Mouse (Mus musculus): ENCODE results near the gene As3mt.
"Not testable (repeated sequence)": the region's sequence is repeated elsewhere in the genome, so short reads cannot be mapped to it uniquely, and the experiment has no call there.

Gene As3mt

DNA sequence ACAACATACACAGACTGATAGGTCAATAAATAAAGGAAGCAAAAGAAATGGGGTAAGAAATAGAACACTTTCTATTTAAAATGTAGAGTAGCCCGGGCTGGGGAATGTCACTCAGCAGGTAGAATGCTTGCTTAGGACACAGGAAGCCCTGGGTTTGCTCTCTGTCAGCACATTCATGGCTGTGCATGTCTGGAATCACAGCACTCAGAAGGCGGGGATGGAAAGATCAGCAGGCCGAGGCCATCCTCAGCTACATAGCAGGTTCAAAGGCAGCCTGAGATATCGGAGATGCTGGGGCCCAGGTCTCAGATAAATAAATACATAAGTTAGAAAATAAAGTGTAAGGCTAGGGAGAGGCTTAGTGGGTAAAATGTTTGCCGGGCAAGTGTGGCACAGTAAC is 45.0 kb downstream of the As3mt start:
- DNase-seq (ENCODE audit: low spot score), result no peak

DNA sequence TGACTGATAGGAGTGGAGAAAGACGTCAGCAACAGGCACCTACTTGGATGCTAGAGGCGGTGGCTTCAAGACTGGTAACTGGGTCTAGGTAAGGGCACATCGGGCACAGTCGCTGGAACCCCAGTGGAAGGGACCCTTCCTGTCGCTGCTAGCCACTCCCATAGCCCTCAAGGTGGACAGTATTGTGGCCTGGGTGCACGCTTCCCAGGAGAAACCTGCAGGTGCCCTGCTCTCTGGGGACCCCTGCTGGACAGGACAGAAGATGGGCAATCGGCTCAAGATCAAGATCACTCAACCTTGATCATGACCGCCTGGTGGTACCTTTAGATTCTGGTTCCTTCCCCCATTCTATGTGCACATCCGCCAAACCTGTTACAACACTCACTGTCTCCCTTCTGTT is 47.8 kb downstream of the As3mt start:
- no peak for DNase-seq (ENCODE audit: low spot score)

DNA sequence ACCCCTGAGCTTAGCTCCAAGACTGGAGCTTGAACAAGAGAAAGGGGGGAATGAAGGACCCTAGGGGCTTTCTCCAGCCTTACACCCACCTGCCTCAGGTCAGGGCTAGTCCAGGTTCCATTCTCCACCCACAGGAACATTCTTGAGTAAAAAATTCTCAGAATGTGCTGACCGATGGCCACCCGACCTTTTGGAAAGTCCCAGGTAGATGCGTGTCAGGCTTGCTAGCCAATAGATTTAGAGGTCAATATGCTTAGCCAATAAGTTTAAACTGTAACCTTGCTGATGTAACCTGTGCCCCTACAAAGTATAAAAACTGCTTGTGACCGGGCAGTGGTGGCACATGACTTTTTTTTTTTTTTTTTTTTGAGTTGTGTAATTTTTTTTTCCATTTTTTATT is 49.0 kb downstream of the As3mt start:
- DNase-seq (ENCODE audit: low spot score), result no peak

DNA sequence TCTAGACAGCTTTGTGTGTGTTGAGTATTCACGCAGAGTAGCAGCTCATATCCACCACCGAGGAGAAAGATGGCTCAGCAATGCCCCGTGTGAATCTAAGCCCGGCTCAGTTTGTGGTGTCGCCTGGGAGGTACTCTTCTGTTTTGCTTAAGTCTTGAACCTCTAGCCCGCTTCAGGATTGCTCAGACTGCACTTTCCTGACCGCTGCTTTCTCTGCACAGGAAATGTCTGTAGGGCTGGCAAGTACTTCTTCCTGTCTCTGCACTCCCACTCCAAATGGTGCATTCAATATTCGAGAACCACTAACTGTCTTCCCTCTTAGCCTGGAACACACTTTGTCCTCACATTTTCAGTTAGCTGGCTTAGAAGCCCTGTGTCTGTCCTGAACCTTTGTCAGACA is 51.8 kb downstream of the As3mt start:
- DNase-seq (ENCODE audit: low spot score), result no peak

DNA sequence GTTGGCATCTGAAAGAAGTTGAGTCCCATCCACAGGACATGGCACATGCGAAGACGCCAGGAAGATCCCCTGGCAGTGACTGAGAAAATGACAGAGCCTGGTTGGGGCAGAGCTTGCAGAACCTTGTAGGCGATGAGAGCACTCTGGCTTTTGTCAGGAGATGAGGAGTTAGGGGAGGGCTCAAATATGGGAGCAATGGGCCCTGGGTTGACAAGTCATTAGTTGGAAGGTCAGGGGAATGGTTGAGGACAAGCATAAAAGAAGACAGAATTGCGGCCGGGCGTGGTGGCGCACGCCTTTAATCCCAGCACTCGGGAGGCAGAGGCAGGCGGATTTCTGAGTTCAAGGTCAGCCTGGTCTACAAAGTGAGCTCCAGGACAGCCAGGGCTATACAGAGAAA is 52.7 kb downstream of the As3mt start:
- not testable (repeated sequence) for DNase-seq (ENCODE audit: low spot score)

DNA sequence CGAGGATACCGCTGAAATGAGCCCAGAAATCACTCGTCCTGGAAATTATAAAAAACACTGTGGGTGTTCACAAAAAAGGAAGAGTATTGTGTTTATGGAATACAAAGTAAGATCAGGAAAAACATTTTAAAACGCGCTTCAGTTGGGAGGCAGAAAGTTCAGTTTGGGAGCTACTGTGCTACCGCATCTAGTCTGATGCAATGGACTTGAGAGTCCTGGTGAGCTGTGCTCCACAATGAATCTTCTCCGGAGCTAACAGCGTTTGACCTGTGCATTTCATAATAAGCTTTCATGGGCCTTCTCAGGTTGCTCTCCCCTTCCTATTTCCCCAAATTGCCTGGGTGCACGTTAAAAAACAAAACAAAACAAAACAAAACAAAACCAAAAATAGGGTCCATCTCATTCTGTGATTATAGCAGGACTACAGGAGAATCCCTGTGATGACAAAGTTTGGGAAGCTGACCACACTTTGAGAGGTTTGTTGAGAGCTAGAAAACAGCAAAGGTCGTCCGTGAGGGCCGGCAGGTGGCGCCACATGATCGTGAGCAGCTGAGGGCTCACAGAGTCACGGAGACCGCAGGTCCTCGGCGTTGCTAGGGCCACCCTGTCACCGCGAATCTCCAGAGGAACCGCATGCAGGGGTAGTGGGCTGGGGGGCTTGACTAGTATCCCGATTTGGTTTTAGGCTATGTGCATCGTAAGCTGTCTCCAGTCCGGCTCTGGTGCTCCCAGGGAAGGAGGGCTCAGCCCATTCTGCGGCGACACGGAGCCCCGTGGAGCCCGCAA is 53.3 kb downstream of the As3mt start:
- DNase-seq (ENCODE audit: low spot score), result peak; percentile 94

DNA sequence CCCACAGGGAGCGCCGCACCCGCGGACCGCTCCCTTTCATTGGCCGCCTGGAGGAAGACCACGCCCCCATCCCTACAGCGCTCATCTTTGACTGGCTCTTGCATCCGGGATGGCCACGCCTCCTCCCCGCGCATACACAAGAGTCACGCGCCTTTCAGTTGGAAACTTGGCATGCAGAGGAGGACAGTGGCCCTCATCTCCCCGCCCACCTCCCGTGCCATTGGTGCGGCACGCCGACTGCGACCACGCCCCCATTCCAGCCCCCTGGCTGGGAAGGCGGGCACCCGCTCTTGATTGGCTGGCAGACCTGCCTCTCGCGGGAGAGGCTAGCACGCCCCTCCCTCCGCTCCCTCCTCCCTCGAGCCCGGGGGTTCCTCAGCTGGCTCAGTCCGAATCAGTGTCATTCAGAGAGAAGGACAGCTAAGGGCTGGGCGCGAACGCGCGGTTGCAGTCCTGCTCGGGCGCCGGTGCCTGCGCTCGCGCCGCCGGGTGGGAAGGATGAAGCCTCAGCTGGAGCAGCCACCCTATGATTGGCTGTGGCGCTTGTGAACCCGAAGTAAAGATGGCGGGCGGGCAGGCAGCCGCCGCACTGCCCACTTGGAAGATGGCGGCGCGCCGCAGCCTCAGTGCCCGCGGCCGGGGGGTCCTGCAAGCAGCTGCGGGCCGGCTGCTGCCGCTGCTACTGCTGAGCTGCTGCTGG is 54.1 kb downstream of the As3mt start, which contains the start of gene Cnnm2:
TSS of gene Cnnm2 (plus strand) at position 350 of the 700 bp plus-strand sequence.
- peak; percentile 100 for DNase-seq (ENCODE audit: low spot score)

DNA sequence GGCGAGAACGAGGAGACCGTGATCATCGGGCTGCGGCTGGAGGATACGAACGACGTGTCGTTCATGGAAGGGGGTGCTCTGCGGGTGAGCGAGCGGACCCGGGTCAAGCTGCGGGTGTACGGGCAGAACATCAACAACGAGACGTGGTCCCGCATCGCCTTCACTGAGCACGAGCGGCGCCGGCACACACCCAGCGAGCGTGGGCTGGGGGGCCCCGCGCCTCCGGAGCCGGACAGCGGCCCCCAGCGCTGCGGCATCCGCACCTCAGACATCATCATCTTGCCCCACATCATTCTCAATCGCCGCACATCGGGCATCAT is 54.7 kb downstream of the As3mt start:
- DNase-seq (ENCODE audit: low spot score), result no peak

DNA sequence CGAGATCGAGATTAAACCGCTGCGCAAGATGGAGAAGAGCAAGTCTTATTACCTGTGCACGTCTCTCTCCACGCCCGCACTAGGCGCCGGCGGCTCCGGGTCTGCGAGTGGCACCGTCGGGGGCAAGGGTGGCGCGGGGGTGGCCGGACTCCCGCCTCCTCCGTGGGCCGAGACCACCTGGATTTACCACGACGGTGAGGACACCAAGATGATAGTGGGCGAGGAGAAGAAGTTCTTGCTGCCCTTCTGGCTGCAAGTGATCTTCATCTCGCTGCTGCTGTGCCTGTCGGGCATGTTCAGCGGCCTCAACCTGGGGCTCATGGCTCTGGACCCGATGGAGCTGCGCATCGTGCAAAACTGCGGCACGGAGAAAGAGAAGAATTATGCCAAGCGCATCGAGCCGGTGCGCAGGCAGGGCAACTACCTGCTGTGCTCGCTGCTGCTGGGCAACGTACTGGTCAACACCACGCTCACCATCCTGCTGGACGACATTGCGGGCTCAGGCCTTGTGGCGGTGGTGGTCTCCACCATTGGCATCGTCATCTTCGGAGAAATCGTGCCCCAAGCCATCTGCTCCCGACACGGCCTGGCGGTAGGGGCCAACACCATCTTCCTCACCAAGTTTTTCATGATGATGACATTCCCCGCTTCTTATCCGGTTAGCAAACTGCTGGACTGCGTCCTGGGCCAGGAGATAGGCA is 55.2 kb downstream of the As3mt start:
- no peak for DNase-seq (ENCODE audit: low spot score)

DNA sequence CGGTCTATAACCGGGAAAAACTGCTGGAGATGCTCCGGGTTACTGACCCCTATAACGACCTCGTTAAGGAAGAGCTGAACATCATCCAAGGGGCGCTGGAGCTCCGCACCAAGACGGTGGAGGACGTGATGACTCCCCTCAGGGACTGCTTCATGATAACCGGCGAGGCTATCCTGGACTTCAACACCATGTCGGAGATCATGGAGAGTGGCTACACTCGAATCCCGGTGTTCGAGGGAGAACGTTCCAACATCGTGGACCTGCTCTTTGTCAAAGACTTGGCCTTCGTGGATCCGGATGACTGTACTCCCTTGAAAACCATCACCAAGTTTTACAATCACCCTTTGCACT is 55.7 kb downstream of the As3mt start:
- DNase-seq (ENCODE audit: low spot score), result no peak

DNA sequence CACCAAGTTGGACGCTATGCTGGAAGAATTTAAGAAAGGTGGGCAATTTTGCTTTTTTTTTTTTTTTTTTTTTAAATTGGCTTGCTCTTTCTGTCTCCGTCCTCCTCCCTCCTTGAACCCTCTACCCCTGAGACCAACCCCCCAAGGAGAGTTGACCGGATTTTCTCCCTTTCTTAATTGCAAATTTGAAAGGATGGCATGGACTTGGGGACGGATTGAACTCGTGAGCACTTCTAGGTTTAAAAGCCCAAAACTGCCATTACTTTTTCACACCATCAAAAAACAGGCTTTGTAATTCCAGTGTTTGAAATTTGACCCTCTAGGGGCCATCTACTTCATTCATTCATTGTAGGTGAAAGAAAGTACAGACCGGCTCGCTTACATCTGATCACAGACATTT is 56.1 kb downstream of the As3mt start:
- no peak for DNase-seq (ENCODE audit: low spot score)

DNA sequence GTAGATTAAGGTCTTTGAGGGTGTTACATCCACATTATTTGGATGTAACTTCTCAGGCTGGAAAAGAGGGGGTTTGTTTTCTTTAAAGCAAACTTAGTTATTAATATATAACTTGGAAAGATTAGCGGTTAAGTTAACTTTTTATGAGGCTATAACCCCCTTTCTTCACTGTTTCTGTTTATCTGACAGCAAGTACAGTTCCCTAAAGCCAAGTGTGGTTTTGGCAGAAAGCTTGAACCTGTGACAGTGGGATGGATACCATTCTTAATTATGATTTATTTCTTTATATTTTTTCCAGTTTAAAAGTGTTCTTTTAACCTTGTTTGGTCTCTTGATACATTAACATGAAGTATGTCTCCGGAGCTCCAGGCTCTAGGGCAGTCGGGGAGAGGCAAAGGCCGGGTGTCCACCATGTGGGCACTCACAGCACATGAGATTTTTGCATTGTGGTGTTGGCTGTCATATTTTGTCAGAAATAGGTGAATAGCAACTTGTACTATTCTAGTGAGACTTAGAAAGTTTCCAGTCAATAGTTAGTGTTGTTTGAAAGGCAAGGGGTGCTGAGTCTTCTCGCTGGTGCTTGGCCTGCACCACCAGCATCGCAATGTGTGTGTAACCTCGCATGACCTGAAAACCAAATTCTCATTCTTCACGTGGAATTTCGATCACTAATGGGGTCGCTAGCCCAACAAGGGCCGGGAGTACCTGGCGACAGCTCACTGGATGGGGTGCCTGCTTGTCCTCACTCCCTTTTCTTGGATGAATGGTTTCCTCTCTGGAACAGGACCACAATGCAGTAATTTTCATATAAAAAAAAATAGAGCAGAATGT is 56.9 kb downstream of the As3mt start:
- no peak for DNase-seq (ENCODE audit: low spot score)

DNA sequence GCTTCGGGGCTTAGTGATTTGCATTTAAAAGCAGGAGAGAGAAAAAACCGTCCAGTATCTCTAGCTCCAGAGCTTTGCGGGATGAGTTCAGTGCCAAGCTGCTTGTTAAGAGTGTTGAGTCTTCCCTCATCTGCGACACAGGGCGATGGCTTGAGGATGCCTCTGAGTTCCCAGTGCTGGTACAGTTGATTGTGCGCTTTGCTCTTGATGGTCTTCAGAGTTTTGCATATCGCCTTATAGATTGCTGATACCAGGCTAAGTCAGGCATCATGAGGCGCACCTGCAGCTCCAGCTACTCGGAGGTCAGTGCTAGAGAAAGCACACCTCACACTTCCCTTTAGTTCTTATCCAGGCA is 57.5 kb downstream of the As3mt start:
- DNase-seq (ENCODE audit: low spot score), result no peak

DNA sequence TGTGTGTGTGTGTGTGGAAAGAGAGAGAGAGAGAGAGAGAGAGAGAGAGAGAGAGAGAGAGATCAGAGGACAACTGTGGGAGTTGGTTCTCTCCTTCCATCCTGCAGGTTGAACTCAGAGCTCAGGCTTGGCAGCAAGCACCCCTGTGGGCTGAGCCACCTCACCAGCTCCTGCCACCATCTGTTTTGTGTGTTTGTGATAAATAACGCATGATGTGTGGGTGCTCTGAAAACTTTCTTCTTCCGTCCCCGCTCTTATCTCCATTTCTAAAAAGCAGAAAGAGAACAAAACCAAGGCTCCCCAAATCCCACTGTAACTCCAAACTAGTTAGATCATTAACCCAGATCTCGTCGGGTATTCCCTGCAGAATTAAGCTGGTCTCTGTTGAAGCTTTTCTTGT is 58.9 kb downstream of the As3mt start:
- DNase-seq (ENCODE audit: low spot score), result no peak

DNA sequence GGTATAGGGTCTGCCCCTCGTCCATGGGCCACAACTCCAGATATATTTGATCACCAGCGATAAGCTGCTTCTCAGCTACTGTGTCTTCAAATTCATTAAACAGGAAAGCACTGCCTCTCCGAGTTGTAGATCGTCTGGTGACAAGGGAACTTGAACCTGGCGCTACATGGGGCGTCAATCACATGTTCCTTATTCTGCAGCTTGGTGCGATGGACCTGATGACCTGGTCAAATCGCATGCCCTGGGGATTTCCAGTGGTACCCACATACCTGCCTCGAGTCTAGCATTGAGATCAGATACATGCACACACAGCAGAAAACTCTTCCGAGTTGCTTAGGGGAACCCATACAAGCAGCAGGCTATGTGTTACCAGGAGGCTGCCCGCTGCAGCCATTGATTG is 62.5 kb downstream of the As3mt start:
- DNase-seq (ENCODE audit: low spot score), result no peak

DNA sequence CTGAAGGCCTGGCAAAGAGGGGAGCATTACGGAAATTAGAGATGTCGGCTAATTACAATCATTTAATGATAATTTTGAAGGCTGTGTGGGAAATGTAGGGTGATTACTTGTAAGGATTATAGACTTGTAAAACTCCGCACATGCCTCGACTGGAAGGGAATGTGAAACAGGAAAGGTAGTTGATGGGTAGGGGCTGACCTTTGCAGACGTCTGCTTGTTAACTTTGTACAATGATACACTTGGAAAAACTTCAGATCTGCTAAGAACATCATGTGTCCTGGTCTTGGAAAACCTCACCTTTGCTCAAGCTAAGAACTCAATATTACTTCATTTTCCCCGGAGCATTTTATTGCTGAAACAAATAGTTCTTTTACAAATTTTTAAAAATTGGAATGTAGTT is 64.5 kb downstream of the As3mt start:
- DNase-seq (ENCODE audit: low spot score), result no peak

DNA sequence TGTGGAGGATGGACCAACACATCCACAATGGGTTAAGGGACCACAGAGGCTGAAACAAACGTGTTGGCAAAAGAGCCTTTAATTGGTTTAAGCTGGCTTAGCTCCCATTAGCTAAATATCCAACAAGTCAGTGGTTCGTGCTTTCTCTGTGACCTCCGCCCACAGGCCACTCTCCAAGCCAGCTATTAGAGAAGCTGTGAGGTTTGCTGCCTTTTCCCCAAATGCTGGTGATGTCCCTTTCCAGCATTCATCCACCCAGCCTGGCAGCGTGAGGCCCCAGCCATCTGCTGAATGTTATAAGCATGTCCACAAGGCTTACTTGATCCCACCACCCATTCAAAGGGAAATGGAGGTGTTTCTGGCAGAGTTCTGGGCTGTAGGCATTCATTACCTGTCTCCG is 69.1 kb downstream of the As3mt start:
- DNase-seq (ENCODE audit: low spot score), result peak; percentile 53

DNA sequence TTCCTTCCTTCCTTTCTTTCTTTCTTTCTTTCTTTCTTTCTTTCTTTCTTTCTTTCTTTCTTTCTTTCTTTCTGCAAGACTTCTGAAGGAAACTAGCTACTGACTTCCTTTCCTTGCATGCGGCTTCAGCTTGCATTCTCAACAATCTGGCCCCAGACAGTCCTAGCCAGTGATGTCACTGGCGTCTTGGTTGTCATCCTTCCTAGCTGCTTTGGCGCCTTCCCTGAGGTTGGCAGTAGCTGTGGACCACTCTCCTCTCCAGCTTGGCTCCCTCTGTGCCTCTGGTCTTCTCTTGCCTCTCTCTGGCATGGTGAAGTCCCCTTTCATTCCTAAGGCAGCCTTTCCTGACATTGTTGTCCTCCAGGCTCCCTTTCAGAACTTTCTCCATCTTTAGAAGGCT is 69.6 kb downstream of the As3mt start:
- no peak for DNase-seq (ENCODE audit: low spot score)

DNA sequence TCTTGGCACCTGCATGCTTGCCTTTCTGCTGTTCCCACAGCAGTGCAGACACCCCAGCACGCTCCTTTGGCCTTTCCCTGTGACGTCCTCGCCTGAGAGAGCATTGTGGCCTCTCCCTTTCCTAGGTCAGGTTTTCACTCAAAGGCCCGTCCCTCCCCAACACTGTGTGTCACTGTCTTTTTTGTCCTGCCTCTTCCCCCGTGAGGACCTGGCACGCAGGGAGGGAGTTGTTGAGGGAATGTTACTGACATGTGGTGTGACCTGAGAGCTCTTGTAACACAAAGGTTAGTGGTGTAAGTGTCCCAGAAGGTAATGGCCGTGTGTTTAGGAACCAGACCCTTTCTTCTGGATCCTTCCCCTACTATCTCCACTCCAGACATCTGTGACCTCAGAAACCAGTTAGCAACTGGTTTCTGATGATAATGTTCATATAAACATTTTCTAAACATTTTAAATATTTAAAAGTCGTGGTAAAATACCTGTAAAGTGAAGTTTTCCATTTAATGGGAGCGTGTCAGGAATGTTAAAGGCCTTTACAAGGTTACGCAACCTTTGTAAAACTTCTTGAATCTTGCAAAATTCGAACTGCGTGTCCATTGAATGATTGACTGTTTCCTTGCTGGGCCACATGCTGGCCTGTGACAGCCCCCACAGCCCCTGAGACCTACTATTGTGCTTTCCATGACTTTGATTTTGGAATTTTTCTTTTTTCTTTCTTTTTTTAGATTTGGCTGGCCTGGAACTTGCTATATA is 70.8 kb downstream of the As3mt start:
- no peak for DNase-seq (ENCODE audit: low spot score)

DNA sequence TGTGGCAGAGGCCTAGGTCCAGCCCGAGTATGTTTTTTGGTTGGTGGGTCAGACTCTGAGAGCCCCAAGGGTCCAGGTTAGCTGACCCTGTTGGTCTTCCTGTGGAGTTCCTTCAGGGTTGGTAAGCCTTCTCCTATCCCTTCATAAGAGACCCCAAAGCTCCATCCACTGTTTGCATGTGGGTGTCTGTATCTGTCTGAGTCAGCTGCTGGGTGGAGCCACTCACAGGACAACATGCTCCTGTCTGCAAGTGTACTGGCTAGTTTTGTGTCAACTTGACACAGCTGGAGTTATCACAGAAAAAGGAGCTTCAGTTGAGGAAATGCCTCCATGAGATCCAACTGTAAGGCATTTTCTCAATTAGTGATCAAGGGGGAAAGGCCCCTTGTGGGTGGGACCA is 71.9 kb downstream of the As3mt start:
- not testable (repeated sequence) for DNase-seq (ENCODE audit: low spot score)

DNA sequence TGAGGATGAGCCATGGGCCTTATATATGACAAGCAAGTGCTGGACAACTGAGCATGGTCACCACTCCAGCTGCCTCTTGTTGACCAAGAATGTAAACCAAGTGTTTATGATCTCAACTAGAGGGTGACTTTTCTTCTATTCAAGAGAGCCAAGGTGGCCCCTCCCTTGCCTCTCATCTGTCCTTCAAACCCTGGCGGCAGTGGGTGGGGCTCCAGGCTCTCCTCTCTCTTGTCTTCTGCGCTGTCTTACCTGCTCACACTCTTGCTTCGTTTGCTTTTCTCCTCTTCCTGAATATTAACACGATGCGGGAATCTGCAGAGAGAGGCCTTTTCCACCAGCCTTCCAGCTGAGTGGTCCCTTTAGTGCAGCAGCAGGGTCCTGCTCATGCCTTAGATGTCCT is 76.8 kb downstream of the As3mt start:
- DNase-seq (ENCODE audit: low spot score), result no peak

DNA sequence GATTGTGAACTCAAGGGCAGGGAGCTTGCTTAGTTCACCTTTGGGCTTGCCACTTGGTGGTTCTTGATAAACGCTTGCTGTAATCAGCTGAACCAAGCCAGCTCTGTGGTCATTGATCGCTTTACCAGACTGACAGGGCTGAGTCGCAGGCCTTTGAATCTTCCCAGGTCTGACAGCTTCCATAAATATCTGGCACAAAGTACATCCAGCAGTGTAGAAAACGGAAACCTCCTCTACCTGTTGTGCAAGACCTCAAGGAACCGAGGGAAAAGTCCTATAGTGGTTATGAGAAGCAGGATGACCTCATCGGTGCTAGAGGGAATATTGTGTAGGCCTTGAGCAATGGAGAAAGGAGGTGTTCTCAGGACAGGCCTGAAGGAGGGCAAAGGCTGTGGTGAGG is 77.2 kb downstream of the As3mt start:
- peak; percentile 86 for DNase-seq (ENCODE audit: low spot score)

Data from adipocyte (in vitro differentiated cells).